In genomic region chr3:57847760-57848185, GRCm38 (mm10) we compare ENCODE assay signal across 8 mouse cellular contexts. TPM values are rescaled to one million over a fixed set of nuclear protein-coding genes. Genes with fewer than 3 reads are reported as not detected.
DNase-seq lines count a peak whose midpoint lies in the region; ATAC-seq and TF ChIP-seq lines count a peak whose summit lies in the region.

TSS of gene Pfn2 (minus strand) at chr3:57848079.

- no peaks in the 10 kb centered on the region for H3K27me3 ChIP-seq in heart, embryonic 12.5 days (replicated peaks)
- H3K27me3 ChIP-seq in kidney, embryonic 16.5 days (ENCODE audit: insufficient read depth, low read length) = no peaks in the 10 kb centered on the region
- peaks cover 33% of the 10 kb centered on the region for H3K27me3 ChIP-seq in liver, embryonic 12.5 days (replicated peaks)
- no peaks in the 10 kb centered on the region for H3K27me3 ChIP-seq in neural tube, embryonic 11.5 days (ENCODE audit: control insufficient read depth, insufficient read depth, low read length)

- H3K36me3 ChIP-seq in heart, embryonic 12.5 days = peaks cover 10% of the 10 kb centered on the region
- H3K36me3 ChIP-seq in kidney, embryonic 16.5 days (ENCODE audit: insufficient read depth, low read length) = peaks cover 3% of the 10 kb centered on the region; the same call in 1 of the 2 replicates
- H3K36me3 ChIP-seq in liver, embryonic 12.5 days = no peaks in the 10 kb centered on the region
- H3K36me3 ChIP-seq in neural tube, embryonic 11.5 days (ENCODE audit: control insufficient read depth, insufficient read depth, low read length) = peaks cover 3% of the 10 kb centered on the region; the same call in 1 of the 2 replicates

- peak within 1 kb of the TSS; percentile 89 for H3K9ac ChIP-seq in heart, embryonic 12.5 days
- peak within 1 kb of the TSS; percentile 92 for H3K9ac ChIP-seq in kidney, embryonic 16.5 days (replicated peaks; ENCODE audit: low read length)
- peak within 1 kb of the TSS; percentile 70 for H3K9ac ChIP-seq in liver, embryonic 12.5 days
- H3K9ac ChIP-seq in neural tube, embryonic 11.5 days (ENCODE audit: low read length) = peak within 1 kb of the TSS; percentile 97

- peak; percentile 88 for DNase-seq in A20 (ENCODE audit: low read depth, low spot score)
- DNase-seq in adrenal gland, postnatal 4 days (ENCODE audit: low spot score in 2 of 2) = peak; percentile 39 to 48
- DNase-seq in neural tube, embryonic 11.5 days (ENCODE audit: low spot score) = peak; percentile 92
- peak; percentile 41 for DNase-seq in telencephalon, adult 2 months (ENCODE audit: low read depth, low spot score)

- peak within 1 kb of the TSS; percentile 68 for H3K27ac ChIP-seq in embryonic fibroblast, embryonic 13.5 days (ENCODE audit: insufficient read depth, low read length)
- peak within 1 kb of the TSS; percentile 86 for H3K27ac ChIP-seq in heart, embryonic 12.5 days (ENCODE audit: poor library complexity, severe bottlenecking)
- peak within 1 kb of the TSS; percentile 94 for H3K27ac ChIP-seq in kidney, embryonic 16.5 days (ENCODE audit: low read length)
- H3K27ac ChIP-seq in liver, embryonic 12.5 days = peak within 1 kb of the TSS; percentile 69; the same call in 1 of the 2 replicates
- H3K27ac ChIP-seq in neural tube, embryonic 11.5 days (ENCODE audit: low read depth, low read length) = peak within 1 kb of the TSS; percentile 98

- WGBS in heart, embryonic 12.5 days = under 1% methylated on average over 36 of the region's 52 CpGs
- WGBS in kidney, embryonic 16.5 days = under 1% methylated on average over 19 of the region's 52 CpGs
- WGBS in liver, embryonic 12.5 days (ENCODE audit: insufficient replicate concordance) = under 1% methylated on average over 40 of the region's 52 CpGs
- WGBS in neural tube, embryonic 11.5 days = 0% methylated on average over 39 of the region's 52 CpGs

- H3K4me2 ChIP-seq in heart, embryonic 12.5 days = peak within 1 kb of the TSS; percentile 80
- peak within 1 kb of the TSS; percentile 80 for H3K4me2 ChIP-seq in kidney, embryonic 16.5 days (replicated peaks; ENCODE audit: low read depth, low read length)
- H3K4me2 ChIP-seq in liver, embryonic 12.5 days = peak within 1 kb of the TSS; percentile 93
- peak within 1 kb of the TSS; percentile 70 for H3K4me2 ChIP-seq in neural tube, embryonic 11.5 days (ENCODE audit: low read depth)

- ATAC-seq in heart, embryonic 12.5 days (ENCODE audit: insufficient number of reproducible peaks, low FRiP score) = peak; percentile 78
- ATAC-seq in kidney, embryonic 16.5 days (ENCODE audit: low FRiP score, low TSS enrichment) = peak; percentile 91
- peak; percentile 60 for ATAC-seq in liver, embryonic 12.5 days
- ATAC-seq in neural tube, embryonic 11.5 days (ENCODE audit: insufficient read depth, low FRiP score, low TSS enrichment) = peak; percentile 90

- no peak for TF ChIP-seq CTCF in embryonic fibroblast, embryonic 13.5 days (IDR thresholded peaks at IDR 0.05; ENCODE audit: borderline replicate concordance, insufficient read depth, low read length)

- H3K4me3 ChIP-seq in embryonic fibroblast, embryonic 13.5 days (ENCODE audit: insufficient read depth, low read length) = peak within 1 kb of the TSS; percentile 87
- peak within 1 kb of the TSS; percentile 92 for H3K4me3 ChIP-seq in heart, embryonic 12.5 days
- peak within 1 kb of the TSS; percentile 98 for H3K4me3 ChIP-seq in kidney, embryonic 16.5 days (ENCODE audit: low read length)
- H3K4me3 ChIP-seq in liver, embryonic 12.5 days = peak within 1 kb of the TSS; percentile 66
- peak within 1 kb of the TSS; percentile 98 for H3K4me3 ChIP-seq in neural tube, embryonic 11.5 days (ENCODE audit: low read depth, low read length)

- 0 out of 2 replicates have a peak, but pooled peaks cover 2% of the 10 kb centered on the region for H3K9me3 ChIP-seq in heart, embryonic 12.5 days (replicated peaks)
- no peaks in the 10 kb centered on the region for H3K9me3 ChIP-seq in kidney, embryonic 16.5 days (ENCODE audit: low read length)
- no peaks in the 10 kb centered on the region for H3K9me3 ChIP-seq in liver, embryonic 12.5 days (replicated peaks)
- no peaks in the 10 kb centered on the region for H3K9me3 ChIP-seq in neural tube, embryonic 11.5 days (ENCODE audit: control insufficient read depth, low read length)

- 0 out of 2 replicates have a peak, but pooled peaks have one; percentile 13 for TF ChIP-seq POLR2A in embryonic fibroblast, embryonic 13.5 days (IDR thresholded peaks at IDR 0.05; ENCODE audit: low read depth, low read length)

- H3K4me1 ChIP-seq in embryonic fibroblast, embryonic 13.5 days (ENCODE audit: control insufficient read depth, insufficient read depth, low read length) = 0 out of 2 replicates have a peak, but pooled peaks cover 4% of the 10 kb centered on the region
- peaks cover 8% of the 10 kb centered on the region for H3K4me1 ChIP-seq in heart, embryonic 12.5 days (replicated peaks)
- peaks cover 19% of the 10 kb centered on the region for H3K4me1 ChIP-seq in kidney, embryonic 16.5 days (ENCODE audit: insufficient read depth, low read length)
- peaks cover 23% of the 10 kb centered on the region for H3K4me1 ChIP-seq in liver, embryonic 12.5 days
- H3K4me1 ChIP-seq in neural tube, embryonic 11.5 days (ENCODE audit: control insufficient read depth, insufficient read depth, low read length) = peaks cover 6% of the 10 kb centered on the region; the same call in 1 of the 2 replicates

RNA-seq across cellular contexts. Expression of gene Pfn2, which starts in this region (rescaled TPM):
- total RNA-seq in adrenal gland, postnatal 4 days (2021) = 10 to 100 TPM; 67.2 to 76.4 TPM
- polyA plus RNA-seq in embryonic fibroblast, embryonic 13.5 days (2011; ENCODE audit: insufficient read length, low read depth, missing spikeins) = 74.1 and 79.7 TPM in 2 replicates
- 53.3 and 58.9 TPM in 2 replicates for polyA plus RNA-seq in heart, embryonic 12.5 days (2016; fragmentation: Nextera tagmentation; extraction: Ambion mirVana)
- polyA plus RNA-seq in kidney, embryonic 16.5 days (2015; fragmentation: Nextera tagmentation; extraction: Ambion mirVana) = 152 and 174 TPM in 2 replicates
- polyA plus RNA-seq in liver, embryonic 12.5 days (2016; fragmentation: Nextera tagmentation; extraction: Ambion mirVana) = 13.9 and 14.7 TPM in 2 replicates
- 282 and 293 TPM in 2 replicates for polyA plus RNA-seq in neural tube, embryonic 11.5 days (2014; fragmentation: Nextera tagmentation; extraction: Ambion mirVana)

Comparison
In these comparisons a context has a peak if more than half of its experiments do, and no peak if none do; other contexts are left out.
1. Peak in every context shown above with its lines: DNase-seq, ATAC-seq, H3K4me3 ChIP-seq and H3K27ac ChIP-seq.
2. DNase-seq: peak in every context shown above with its lines; median percentile 92 in neural tube, embryonic 11.5 days; 88 in A20; 44 in adrenal gland, postnatal 4 days; 41 in telencephalon, adult 2 months.